Mouse (Mus musculus) T-helper 2 cell (primary cell): Measurements from ENCODE around the gene Siva1.

Experiments
- in situ Hi-C: fragments of 300-600 bp; cut with MboI, MseI; formaldehyde crosslinking; loops from one replicate; pipeline ENCODE4 v1.15.1; 2025; ENCODE audit warnings: high pct_unique_total_duplicates

Siva1 gene

DNA sequence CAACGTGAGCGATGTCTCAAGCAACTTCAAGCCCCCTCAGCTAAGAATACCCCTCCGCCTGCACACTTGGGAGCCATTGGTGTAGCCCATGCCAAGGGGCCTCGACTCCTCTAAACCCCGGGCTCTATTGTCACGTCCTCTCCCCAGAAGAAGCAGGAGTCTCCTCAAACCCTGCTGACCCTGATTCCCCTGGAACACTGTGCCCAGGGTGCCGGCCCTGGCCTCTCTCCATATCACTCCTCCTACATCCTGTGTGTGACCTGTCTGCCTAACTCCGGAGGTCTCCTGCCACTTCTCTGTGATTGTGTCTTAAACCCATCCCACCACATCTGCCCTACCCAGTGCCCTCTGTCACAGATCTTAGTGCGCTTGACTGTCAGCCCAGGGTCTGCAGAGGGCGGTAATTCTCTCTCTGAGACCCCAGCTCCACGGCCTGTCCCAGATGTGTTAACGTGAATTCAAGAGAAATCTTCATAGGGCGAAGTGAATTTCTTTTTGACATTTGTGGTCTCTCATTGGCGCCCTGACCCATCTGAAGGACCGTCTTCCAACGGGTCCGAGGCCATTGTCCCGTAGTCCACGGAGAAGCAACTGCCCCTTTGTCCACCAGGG is 33.6 kb downstream of the Siva1 start:
- in situ Hi-C loops = no loop called here

DNA sequence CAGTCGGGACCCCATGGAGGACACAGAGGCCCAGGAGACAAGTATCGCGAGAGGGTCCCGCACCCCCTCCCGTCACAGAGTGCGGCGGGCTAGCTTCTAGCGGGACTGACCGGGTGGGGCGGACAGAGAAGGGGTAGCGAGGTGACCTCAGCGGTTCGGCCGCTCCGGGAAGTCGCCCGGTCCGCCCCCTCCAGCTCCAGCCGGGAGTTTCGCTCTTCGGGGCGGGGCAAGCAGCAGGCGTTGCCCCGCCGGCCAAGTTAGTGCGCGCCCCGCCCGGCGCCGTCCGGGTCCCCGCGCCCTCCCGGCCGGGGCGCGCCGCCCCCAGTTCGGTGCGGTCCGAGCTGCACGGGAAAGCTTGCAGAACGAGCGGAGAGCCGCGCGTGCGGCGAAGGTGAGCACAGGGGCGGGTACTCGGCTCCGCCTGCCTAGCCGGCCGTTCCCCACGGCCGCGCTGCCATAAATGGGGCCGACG is 34.1 kb downstream of the Siva1 start, which contains the start of gene Zbtb42:
Gene Zbtb42 (plus strand): TSS at position 274 of the 472 bp plus-strand sequence.
- in situ Hi-C loops = no loop called here

DNA sequence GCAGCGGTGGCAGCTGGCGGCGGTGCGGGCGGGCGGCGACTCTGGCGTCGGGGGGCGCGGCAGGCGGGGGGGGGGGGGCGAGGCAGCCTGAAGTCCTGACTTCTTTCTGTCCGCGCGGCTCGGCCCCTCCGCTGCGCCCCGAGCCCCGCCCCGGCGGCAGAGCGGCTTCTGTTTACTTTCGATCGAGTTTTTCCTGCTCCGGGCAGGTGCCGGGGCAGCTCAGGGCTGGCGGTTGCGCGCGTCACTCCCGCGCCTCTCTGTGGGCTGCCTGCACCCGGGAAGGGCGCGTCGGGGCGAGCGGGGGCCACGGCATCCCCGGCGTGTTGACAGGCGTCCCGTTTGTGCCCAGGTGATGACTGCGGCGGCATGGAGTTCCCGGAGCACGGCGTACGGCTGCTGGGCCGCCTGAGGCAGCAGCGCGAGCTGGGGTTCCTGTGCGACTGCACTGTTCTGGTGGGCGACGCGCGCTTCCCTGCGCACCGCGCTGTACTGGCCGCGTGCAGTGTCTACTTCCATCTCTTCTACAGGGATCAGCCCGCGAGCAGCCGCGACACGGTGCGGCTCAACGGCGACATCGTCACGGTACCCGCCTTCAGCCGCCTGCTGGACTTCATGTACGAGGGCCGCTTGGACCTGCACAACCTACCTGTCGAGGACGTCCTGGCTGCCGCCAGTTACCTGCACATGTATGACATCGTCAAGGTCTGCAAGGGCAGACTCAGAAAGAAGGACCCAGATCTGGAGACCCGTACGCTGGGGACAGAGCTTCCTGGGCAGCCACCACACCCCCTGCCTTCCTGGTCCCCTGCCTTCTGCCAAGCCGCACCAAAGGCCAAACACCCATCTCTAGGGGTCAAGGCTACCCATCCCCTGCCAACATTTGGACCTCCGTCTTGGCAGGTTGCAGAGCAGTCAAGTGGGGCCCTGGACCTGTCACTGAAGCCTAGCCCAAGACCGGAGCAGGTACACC is 34.8 kb downstream of the Siva1 start:
- in situ Hi-C loops = no loop called here

DNA sequence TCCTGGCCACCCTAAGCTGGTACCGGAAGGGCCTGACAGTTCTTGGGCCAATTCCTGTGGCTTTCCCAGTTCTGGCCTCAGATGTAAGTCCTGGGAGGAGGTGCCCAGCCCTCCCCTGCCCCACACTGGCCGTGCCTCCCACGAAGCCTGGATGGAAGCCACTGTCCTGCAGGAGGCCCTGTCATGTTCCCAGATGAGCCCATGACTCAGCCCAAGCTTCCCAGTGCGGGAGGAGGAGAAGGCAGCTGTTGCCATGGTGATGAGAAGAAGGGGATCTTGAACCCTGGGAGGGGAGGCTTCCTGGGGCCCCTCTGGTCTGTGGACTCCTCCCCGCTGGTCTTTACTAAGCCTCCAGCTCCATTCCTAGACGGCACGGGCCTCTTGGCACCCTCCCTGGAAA is 38.9 kb downstream of the Siva1 start:
- in situ Hi-C loops = no loop called here

DNA sequence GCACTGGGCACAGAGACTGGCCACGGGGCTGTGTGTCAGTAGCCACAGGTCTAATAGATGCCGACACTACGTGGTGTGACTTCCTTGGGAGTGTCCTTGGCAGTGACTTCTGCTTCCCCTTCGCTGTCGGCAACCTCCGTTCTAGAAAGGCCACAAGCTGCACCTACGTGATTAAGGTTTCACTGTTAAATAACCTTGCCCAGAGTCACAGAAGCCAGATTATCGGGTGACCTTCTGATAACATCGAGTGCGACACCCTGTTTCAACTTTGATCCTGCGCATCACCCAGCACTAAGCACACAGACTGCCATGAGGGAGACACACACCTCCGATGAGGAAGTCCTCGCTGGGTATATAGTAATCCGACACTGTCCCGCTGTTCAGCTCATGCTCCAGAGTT is 44.0 kb downstream of the Siva1 start:
- in situ Hi-C loops = no loop called here

DNA sequence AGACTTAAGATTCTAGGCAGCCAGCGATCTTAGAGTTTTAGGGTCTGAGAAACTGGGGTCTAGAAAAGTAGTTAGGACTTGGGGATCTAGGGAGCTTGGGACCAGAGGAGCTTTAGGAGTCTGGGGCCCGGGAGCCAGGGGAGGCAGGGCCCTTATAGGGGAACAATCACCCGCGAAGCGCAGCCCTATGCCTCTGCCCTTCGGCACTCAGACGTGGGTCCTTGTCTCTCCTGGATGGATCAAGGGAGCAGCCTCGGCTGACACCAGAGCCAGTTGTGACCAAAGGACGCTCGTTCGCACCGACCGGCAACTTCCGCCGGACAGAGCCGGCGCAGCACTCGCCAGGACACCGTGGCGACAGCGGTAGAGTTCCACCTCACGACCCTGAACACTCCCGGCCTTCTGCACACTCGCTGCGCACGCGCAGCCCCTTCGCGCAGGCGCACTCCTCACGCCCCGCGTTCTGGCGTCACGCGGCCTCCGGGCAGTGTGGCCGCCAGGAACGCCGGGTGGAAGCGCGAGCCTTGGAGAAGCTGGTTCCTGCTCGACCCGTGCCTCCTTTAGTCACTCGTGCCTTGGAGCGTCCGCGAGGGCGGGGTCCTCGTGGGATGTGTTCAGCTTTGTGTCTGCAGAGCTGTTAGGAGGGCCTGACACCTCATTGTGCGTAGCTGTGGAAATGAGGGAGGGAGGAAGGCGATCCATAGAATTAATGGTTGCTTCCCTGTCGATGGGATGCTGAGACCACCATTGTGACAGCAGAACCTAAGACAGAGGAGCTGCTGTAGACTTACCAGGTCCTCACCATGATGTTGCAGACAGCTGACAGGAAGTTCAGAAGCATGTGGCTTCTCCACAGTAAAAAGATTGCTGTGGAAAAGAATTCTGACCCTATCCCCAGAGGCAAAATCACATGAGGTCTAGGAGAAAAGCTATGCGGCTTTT is 49.0 kb downstream of the Siva1 start:
- in situ Hi-C loops = no loop called here

DNA sequence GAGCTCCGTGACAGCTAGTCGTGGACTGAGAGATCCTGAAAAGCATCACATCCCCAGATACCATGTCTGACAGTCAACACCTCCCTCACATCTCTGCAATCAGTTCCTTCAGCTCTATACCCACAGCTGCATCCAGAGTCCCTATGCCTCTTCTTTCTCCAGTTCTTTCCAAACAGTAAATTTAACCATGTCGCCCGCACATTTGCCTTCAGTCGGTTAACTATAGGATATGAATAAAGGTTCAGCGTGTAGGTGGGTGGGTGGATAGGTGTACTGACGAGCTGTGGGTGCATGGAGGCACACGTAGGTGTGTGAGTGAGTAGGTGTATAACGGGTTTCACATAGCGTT is 49.6 kb downstream of the Siva1 start:
- in situ Hi-C loops = no loop called here

DNA sequence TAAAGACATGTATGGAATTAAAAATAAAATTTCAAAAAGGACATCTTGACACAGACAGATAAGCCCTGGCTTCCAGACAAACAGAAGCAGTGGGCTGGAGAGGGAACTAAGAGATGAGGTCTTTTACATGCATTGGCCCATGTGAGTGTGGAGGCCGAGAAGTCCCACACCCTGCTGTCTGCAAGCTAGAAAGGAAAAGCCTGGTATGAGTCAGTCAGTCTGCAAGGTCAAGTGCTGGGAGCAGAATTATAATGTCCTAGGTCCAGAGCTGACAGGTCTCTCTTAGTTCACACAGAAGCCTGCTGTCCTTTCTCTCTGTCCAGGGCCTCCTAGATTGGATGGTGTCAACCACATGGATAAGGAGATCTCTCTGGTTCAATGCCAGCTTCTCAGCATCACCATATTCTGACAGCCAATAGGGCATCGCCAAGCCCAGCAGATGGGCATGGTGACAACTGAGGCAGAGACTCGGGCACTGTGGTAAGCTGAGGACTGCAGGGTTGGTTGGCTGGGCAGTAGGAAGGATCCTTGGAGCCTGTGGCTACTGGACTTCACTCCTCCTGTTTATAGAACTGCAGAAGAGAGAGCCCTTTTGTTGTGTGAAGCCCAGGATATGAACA is 52.4 kb downstream of the Siva1 start:
- in situ Hi-C loops = no loop called here
